Comparison of ENCODE assay signal across 9 mouse cellular contexts in genomic region chr17:17896039-17896438, GRCm38 (mm10). TPM values are rescaled to one million over a fixed set of nuclear protein-coding genes. Genes with fewer than 3 reads are reported as not detected.
DNase-seq lines count a peak whose midpoint lies in the region; ATAC-seq and TF ChIP-seq lines count a peak whose summit lies in the region.
"Had no signal": no experiment of that assay in that cellular context is flagged by ENCODE, and none has a peak within 500 bp of the region (broad histone marks: within the 10 kb centered on the region; RNA-seq: fewer than 3 reads in every experiment).

No protein-coding gene starts in this region.

- TF ChIP-seq CTCF in kidney, adult 2 months (conservative IDR thresholded peaks at IDR 0.05; ENCODE audit: insufficient read depth, insufficient read length, low read depth, low read length) = peak; percentile 25; the same call in 1 of the 2 replicates
- peak; percentile 56 for TF ChIP-seq CTCF in E14TG2a.4 (conservative IDR thresholded peaks at IDR 0.05; ENCODE audit: low read length)

- DNase-seq in kidney, adult 2 months = peak; percentile 64
- DNase-seq in 416B (ENCODE audit: low read depth) = peak; percentile 85
- DNase-seq in cerebellum, adult 8-10 months = peak; percentile 48
- peak; percentile 73 for DNase-seq in naive thymus-derived CD4-positive, alpha-beta T cell, adult 2 months (ENCODE audit: low read depth)
- DNase-seq in spleen, adult 12 weeks (ENCODE audit: low spot score) = no peak

- no peak overlapping the region for H3K4me2 ChIP-seq in kidney, embryonic 16.5 days (replicated peaks; ENCODE audit: low read depth, low read length)
- no peak overlapping the region for H3K4me2 ChIP-seq in kidney, embryonic 15.5 days

- H3K9me3 ChIP-seq in kidney, embryonic 16.5 days (ENCODE audit: low read length) = no peaks in the 10 kb centered on the region
- H3K9me3 ChIP-seq in E14TG2a.4 (ENCODE audit: low read length) = no peaks in the 10 kb centered on the region
- H3K9me3 ChIP-seq in kidney, embryonic 15.5 days (replicated peaks) = no peaks in the 10 kb centered on the region

- ATAC-seq in kidney, embryonic 16.5 days (ENCODE audit: low FRiP score, low TSS enrichment) = no peak; the same call in 1 of the 2 replicates
- ATAC-seq in kidney, embryonic 15.5 days (replicated peaks; ENCODE audit: low FRiP score) = 0 out of 2 replicates have a peak, but pooled peaks have one; percentile 29

- 2% methylated on average over 4 of the region's 4 CpGs for WGBS in kidney, adult 2 months
- WGBS in kidney, embryonic 16.5 days = 2% methylated on average over 4 of the region's 4 CpGs
- WGBS in kidney, embryonic 15.5 days = 4% methylated on average over 4 of the region's 4 CpGs

- no peak overlapping the region for H3K9ac ChIP-seq in kidney, embryonic 16.5 days (replicated peaks; ENCODE audit: low read length)
- no peak overlapping the region for H3K9ac ChIP-seq in kidney, embryonic 15.5 days

- no peak overlapping the region for H3K4me3 ChIP-seq in kidney, adult 2 months (ENCODE audit: insufficient read depth, low read depth, low read length)
- H3K4me3 ChIP-seq in kidney, embryonic 16.5 days (ENCODE audit: low read length) = no peak overlapping the region
- H3K4me3 ChIP-seq in E14TG2a.4 (replicated peaks; ENCODE audit: low read length) = no peak overlapping the region
- H3K4me3 ChIP-seq in kidney, embryonic 15.5 days (replicated peaks) = no peak overlapping the region
- H3K4me3 ChIP-seq: erythroblast, embryonic 14.5 days had no signal

- no peaks in the 10 kb centered on the region for H3K27me3 ChIP-seq in kidney, adult 2 months (replicated peaks; ENCODE audit: control insufficient read depth, insufficient read depth, low read length)
- H3K27me3 ChIP-seq in kidney, embryonic 16.5 days (ENCODE audit: insufficient read depth, low read length) = no peaks in the 10 kb centered on the region
- H3K27me3 ChIP-seq in E14TG2a.4 (ENCODE audit: insufficient read depth, low read length) = no peaks in the 10 kb centered on the region
- H3K27me3 ChIP-seq in kidney, embryonic 15.5 days = no peaks in the 10 kb centered on the region

- H3K4me1 ChIP-seq in kidney, adult 2 months (ENCODE audit: control insufficient read depth, insufficient read depth, low read length) = no peaks in the 10 kb centered on the region
- H3K4me1 ChIP-seq in kidney, embryonic 16.5 days (ENCODE audit: insufficient read depth, low read length) = no peaks in the 10 kb centered on the region
- H3K4me1 ChIP-seq in E14TG2a.4 (replicated peaks; ENCODE audit: low read depth, low read length) = no peaks in the 10 kb centered on the region
- no peaks in the 10 kb centered on the region for H3K4me1 ChIP-seq in kidney, embryonic 15.5 days

- H3K36me3 ChIP-seq in kidney, adult 2 months (ENCODE audit: control insufficient read depth, insufficient read depth, low read length) = no peaks in the 10 kb centered on the region
- no peaks in the 10 kb centered on the region for H3K36me3 ChIP-seq in kidney, embryonic 16.5 days (ENCODE audit: insufficient read depth, low read length)
- H3K36me3 ChIP-seq in E14TG2a.4 (ENCODE audit: insufficient read depth, low read length) = no peaks in the 10 kb centered on the region
- no peaks in the 10 kb centered on the region for H3K36me3 ChIP-seq in kidney, embryonic 15.5 days

- TF ChIP-seq POLR2A in kidney, adult 2 months (IDR thresholded peaks at IDR 0.05; ENCODE audit: low read depth, low read length) = no peak

- H3K27ac ChIP-seq in kidney, adult 2 months (ENCODE audit: insufficient read depth, low read depth, low read length) = no peak overlapping the region
- no peak overlapping the region for H3K27ac ChIP-seq in kidney, embryonic 16.5 days (ENCODE audit: low read length)
- H3K27ac ChIP-seq in kidney, embryonic 15.5 days = no peak overlapping the region

RNA-seq across cellular contexts. Expression of gene Fpr3, which starts 8.4 kb away (rescaled TPM):
- not detected in 2 replicates for polyA plus RNA-seq in kidney, adult 2 months (2012; rRNA removed)
- not detected in 2 replicates for polyA plus RNA-seq in kidney, embryonic 16.5 days (2015; fragmentation: Nextera tagmentation; extraction: Ambion mirVana)
- polyA plus RNA-seq in kidney, embryonic 15.5 days (2015; fragmentation: Nextera tagmentation; extraction: Ambion mirVana) = not detected in 2 replicates
- polyA plus RNA-seq: erythroblast, embryonic 14.5 days had no signal

RNA-seq across cellular contexts. Expression of gene Fpr2, which starts 8.4 kb away (rescaled TPM):
- polyA plus RNA-seq in kidney, adult 2 months (2012; rRNA removed) = 0.14 and 0.16 TPM in 2 replicates
- 0.14 and 0.15 TPM in 2 replicates for polyA plus RNA-seq in kidney, embryonic 16.5 days (2015; fragmentation: Nextera tagmentation; extraction: Ambion mirVana)
- polyA plus RNA-seq in kidney, embryonic 15.5 days (2015; fragmentation: Nextera tagmentation; extraction: Ambion mirVana) = 0.60 and 0.73 TPM in 2 replicates
- polyA plus RNA-seq: erythroblast, embryonic 14.5 days had no signal

RNA-seq across cellular contexts. Expression of gene Fpr1, which starts 12.3 kb away (rescaled TPM):
- polyA plus RNA-seq in kidney, adult 2 months (2012; rRNA removed) = 0.07 TPM in 1 of 2 replicates, not detected in the other
- polyA plus RNA-seq in kidney, embryonic 16.5 days (2015; fragmentation: Nextera tagmentation; extraction: Ambion mirVana) = 0.39 and 0.57 TPM in 2 replicates
- polyA plus RNA-seq in kidney, embryonic 15.5 days (2015; fragmentation: Nextera tagmentation; extraction: Ambion mirVana) = 0.32 and 0.73 TPM in 2 replicates
- polyA plus RNA-seq: erythroblast, embryonic 14.5 days had no signal

RNA-seq across cellular contexts. Expression of gene Has1, which starts 41.0 kb away (rescaled TPM):
- polyA plus RNA-seq in kidney, adult 2 months (2012; rRNA removed) = 0.08 and 0.10 TPM in 2 replicates
- polyA plus RNA-seq in kidney, embryonic 16.5 days (2015; fragmentation: Nextera tagmentation; extraction: Ambion mirVana) = 0.74 and 0.78 TPM in 2 replicates
- 0.88 and 1.1 TPM in 2 replicates for polyA plus RNA-seq in kidney, embryonic 15.5 days (2015; fragmentation: Nextera tagmentation; extraction: Ambion mirVana)
- polyA plus RNA-seq: erythroblast, embryonic 14.5 days had no signal
